Mouse (Mus musculus) gastrocnemius, postnatal 25 days (tissue): Measurements from ENCODE around the gene Anks3. TPM values are rescaled to one million over a fixed set of nuclear protein-coding genes. Genes with fewer than 3 reads are reported as not detected.

ENCODE experiments used
- DNase-seq: peaks from one replicate; pipeline ENCODE4 v3.0.0; 2022
- total RNA-seq, 2 experiments: library from RNA; stranded (reverse); gene quantifications; 1 replicate in 1 of 2; 2 replicates in 1 of 2; pipeline ENCODE4 v1.2.3; 2021

Anks3 gene
- total RNA-seq, 2 experiments from 2014 or later = 11.1 to 12.0 TPM

GRCm38 (mm10) chr16:4927967-4928366 is 36.0 kb downstream of the Anks3 start:
- no peak for DNase-seq

- DNase-seq = no peak
Measured at GRCm38 (mm10) chr16:4923996-4924395, 40.0 kb downstream of the Anks3 start.

GRCm38 (mm10) chr16:4922481-4922880 is 41.5 kb downstream of the Anks3 start:
- no peak for DNase-seq

- no peak for DNase-seq
Measured at GRCm38 (mm10) chr16:4920556-4920955, 43.4 kb downstream of the Anks3 start.

GRCm38 (mm10) chr16:4916608-4917007 is 47.4 kb downstream of the Anks3 start:
- DNase-seq = no peak

GRCm38 (mm10) chr16:4915931-4916330 is 48.1 kb downstream of the Anks3 start:
- no peak for DNase-seq

GRCm38 (mm10) chr16:4913783-4914735 is 49.9 kb downstream of the Anks3 start:
- peak; percentile 59 for DNase-seq

- no peak for DNase-seq
Measured at GRCm38 (mm10) chr16:4912907-4913782, 50.9 kb downstream of the Anks3 start.

GRCm38 (mm10) chr16:4912074-4912648 is 51.8 kb downstream of the Anks3 start:
- DNase-seq = no peak

GRCm38 (mm10) chr16:4910758-4911157 is 53.2 kb downstream of the Anks3 start:
- no peak for DNase-seq

GRCm38 (mm10) chr16:4909745-4910144 is 54.3 kb downstream of the Anks3 start:
- no peak for DNase-seq

- DNase-seq = no peak
Measured at GRCm38 (mm10) chr16:4907972-4908371, 56.0 kb downstream of the Anks3 start.

GRCm38 (mm10) chr16:4907386-4907785 is 56.6 kb downstream of the Anks3 start:
- no peak for DNase-seq

GRCm38 (mm10) chr16:4906559-4906958 is 57.4 kb downstream of the Anks3 start:
- DNase-seq = no peak

GRCm38 (mm10) chr16:4905591-4905990 is 58.4 kb downstream of the Anks3 start:
- DNase-seq = no peak

GRCm38 (mm10) chr16:4904878-4905277 is 59.1 kb downstream of the Anks3 start:
- DNase-seq = no peak

GRCm38 (mm10) chr16:4903491-4904102 is 60.4 kb downstream of the Anks3 start:
- DNase-seq = peak; percentile 50

- DNase-seq = no peak
Measured at GRCm38 (mm10) chr16:4902390-4902789, 61.6 kb downstream of the Anks3 start.

GRCm38 (mm10) chr16:4901167-4901566 is 62.8 kb downstream of the Anks3 start:
- DNase-seq = no peak

GRCm38 (mm10) chr16:4899711-4900110 is 64.3 kb downstream of the Anks3 start:
- no peak for DNase-seq

- DNase-seq = no peak
Measured at GRCm38 (mm10) chr16:4898881-4899280, 65.1 kb downstream of the Anks3 start.

GRCm38 (mm10) chr16:4897146-4897730 is 66.8 kb downstream of the Anks3 start:
- no peak for DNase-seq
